Mouse (Mus musculus) macrophage (primary cell): ENCODE results near the gene Pde4b. TPM values are rescaled to one million over a fixed set of nuclear protein-coding genes. Genes with fewer than 3 reads are reported as not detected.

Experiments
- H3K27ac ChIP-seq: fragments of 350-480 bp; formaldehyde crosslinking; 2 replicates; pipeline ENCODE4 v1.9.0; 2021
- H3K36me3 ChIP-seq: fragments of 350-480 bp; formaldehyde crosslinking; 2 replicates; pipeline ENCODE4 v1.9.0; 2021; ENCODE audit errors: inconsistent target
- H3K4me3 ChIP-seq: fragments of 350-480 bp; formaldehyde crosslinking; 2 replicates; pipeline ENCODE4 v1.9.0; 2021; ENCODE audit errors: inconsistent target
- H3K79me2 ChIP-seq: fragments of 350-480 bp; formaldehyde crosslinking; 2 replicates; pipeline ENCODE4 v1.9.0; 2021; ENCODE audit errors: inconsistent target
- WGBS: methylation state at CpG from one replicate; pipeline ENCODE4 v1.1.7; 2026; ENCODE audit warnings: inconsistent platforms; ENCODE audit not compliant: missing documents; 5-methylcytosine and 5-hydroxymethylcytosine counted together
- polyA plus RNA-seq: library from polyadenylated mRNA; stranded (reverse); fragments of 250-400 nt; gene quantifications from 3 replicates; pipeline ENCODE4 v1.2.4, GENCODE M21; 2018; ENCODE audit warnings: inconsistent platforms

Gene Pde4b
- polyA plus RNA-seq, 1 experiment from 2014 or later, result 9.6 TPM

DNA sequence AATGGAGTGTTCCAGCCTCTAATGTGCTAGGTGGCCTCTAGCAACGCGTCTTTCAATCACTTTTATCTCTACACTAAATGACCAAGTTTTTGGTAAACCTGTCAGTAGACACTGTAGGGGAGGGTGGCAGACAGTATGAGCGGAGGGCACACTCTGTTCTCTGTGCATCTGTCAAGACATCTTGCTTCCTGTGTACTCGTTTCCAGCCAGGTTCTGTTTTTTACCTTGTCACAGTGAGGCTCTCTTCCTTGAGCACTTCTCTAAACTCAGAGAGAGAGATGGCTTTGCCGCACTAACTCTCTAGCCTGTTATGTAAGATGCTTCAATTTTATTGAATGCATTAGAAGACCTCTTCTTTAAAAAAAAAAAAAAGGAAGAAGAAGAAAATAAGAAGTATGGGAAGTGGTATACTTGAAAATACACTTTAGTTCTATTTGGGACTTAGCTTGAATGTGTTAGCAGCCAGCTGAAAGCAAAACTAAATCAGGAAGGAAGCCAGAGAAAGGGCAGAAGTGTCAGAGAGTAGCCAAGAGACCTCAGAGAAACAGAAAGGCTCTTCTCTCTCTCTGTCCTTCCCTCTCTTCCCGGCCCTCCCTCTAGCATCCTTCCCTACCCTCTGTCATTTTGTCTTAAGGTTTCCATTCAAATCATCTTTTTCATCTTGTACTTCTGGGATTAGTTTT lies 202.8 kb downstream of the Pde4b start:
- Histone ChIP-seq H3K4me3 (no peak overlapping the region), H3K27ac (no peak overlapping the region), H3K79me2 (no peaks in the 10 kb centered on the region), H3K36me3 (no peaks in the 10 kb centered on the region)
- 35% methylated on average over 5 of the region's 6 CpGs for WGBS

- H3K36me3 ChIP-seq, result no peaks in the 10 kb centered on the region
- no peak overlapping the region for H3K4me3 ChIP-seq
- H3K27ac ChIP-seq, result no peak overlapping the region
- no peaks in the 10 kb centered on the region for H3K79me2 ChIP-seq
Observed at GRCm38 (mm10) chr4:102297558-102297957, 210.2 kb downstream of the Pde4b start.

GRCm38 (mm10) chr4:102302568-102302967 lies 215.2 kb downstream of the Pde4b start:
- Histone ChIP-seq H3K36me3 (no peaks in the 10 kb centered on the region), H3K79me2 (no peaks in the 10 kb centered on the region), H3K4me3 (no peak overlapping the region), H3K27ac (no peak overlapping the region)
- 79% methylated on average over 4 of the region's 4 CpGs for WGBS

GRCm38 (mm10) chr4:102307661-102308297 lies 220.4 kb downstream of the Pde4b start:
- H3K79me2 ChIP-seq, result no peaks in the 10 kb centered on the region
- H3K4me3 ChIP-seq, result no peak overlapping the region
- no peak overlapping the region for H3K27ac ChIP-seq
- 38% methylated on average over 4 of the region's 4 CpGs for WGBS
- no peaks in the 10 kb centered on the region for H3K36me3 ChIP-seq

DNA sequence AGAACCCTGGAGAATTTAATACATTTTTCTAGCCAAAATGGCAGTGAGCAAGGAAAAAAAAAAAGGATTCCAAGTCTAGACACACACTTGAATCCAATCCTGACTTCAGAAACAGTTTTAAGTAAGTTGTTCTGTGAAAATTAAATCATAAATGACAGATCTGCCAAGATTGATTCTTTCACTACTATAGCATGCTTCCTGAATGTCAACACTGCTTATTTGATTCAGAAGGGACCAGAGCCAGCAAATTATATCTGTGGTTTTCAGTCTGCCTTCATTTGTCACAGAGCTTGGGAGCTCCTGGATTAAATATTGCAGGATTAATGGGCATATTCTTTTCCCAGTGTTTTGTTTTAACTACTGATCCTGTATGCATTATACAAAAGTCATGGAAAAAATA lies 223.3 kb downstream of the Pde4b start:
- no peak overlapping the region for H3K4me3 ChIP-seq
- H3K79me2 ChIP-seq, result no peaks in the 10 kb centered on the region
- no peak overlapping the region for H3K27ac ChIP-seq
- no peaks in the 10 kb centered on the region for H3K36me3 ChIP-seq

DNA sequence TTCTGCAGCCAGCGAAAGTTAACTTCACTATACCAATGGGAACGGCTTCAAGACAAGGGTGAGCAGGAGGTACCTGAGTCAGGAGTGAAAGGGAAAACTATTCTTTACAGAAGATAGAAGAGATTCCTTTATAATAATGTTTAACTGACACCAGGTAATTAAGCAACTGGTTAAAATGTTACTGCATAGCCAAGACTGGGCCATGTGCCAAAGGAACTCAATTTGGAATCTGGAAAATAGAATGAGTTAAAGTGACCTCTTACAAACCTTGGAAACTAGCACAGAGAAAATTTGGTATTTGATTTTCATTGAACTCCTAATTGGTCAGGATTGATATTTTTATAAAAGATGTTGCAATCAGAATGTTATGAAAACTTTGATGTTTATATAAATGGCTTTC lies 228.7 kb downstream of the Pde4b start:
- no peak overlapping the region for H3K27ac ChIP-seq
- WGBS, result 100% methylated on average over 2 of the region's 2 CpGs
- H3K4me3 ChIP-seq, result no peak overlapping the region
- no peaks in the 10 kb centered on the region for H3K79me2 ChIP-seq
- H3K36me3 ChIP-seq, result no peaks in the 10 kb centered on the region

DNA sequence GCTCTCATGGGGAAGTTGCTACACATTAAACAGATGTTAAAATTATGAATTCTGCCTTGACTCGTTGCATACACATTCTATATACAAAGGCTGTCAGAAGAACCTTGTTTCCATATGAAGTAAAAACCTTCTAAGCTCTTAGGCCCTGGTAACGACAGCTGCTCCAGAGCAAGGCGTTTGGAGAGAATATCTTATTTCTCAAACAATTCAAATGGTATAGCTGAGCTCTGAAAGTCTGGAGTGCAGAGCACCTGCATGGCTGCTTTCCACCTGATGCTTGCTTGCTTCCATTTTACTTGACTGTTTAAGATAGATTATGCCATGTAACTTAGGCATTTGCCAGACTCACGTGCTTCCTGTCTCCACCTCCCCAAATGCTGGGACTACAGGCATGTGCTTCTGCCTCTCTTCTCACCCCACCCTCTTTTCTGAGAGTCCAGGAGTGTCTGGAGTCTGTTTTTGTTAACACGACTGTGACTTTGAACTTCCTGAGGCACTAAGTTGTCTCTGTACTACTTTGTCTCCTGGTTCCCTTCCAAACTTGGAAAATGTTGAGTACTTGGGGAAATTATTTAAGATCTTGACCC lies 229.4 kb downstream of the Pde4b start:
- Histone ChIP-seq H3K4me3 (no peak overlapping the region), H3K79me2 (no peaks in the 10 kb centered on the region), H3K36me3 (no peaks in the 10 kb centered on the region), H3K27ac (no peak overlapping the region)
- WGBS, result 71% methylated on average over 5 of the region's 5 CpGs

- 87% methylated on average over 6 of the region's 6 CpGs for WGBS
- H3K27ac ChIP-seq, result no peak overlapping the region
- H3K79me2 ChIP-seq, result no peaks in the 10 kb centered on the region
- H3K36me3 ChIP-seq, result no peaks in the 10 kb centered on the region
- no peak overlapping the region for H3K4me3 ChIP-seq
Observed at GRCm38 (mm10) chr4:102318596-102318995, 231.3 kb downstream of the Pde4b start.

DNA sequence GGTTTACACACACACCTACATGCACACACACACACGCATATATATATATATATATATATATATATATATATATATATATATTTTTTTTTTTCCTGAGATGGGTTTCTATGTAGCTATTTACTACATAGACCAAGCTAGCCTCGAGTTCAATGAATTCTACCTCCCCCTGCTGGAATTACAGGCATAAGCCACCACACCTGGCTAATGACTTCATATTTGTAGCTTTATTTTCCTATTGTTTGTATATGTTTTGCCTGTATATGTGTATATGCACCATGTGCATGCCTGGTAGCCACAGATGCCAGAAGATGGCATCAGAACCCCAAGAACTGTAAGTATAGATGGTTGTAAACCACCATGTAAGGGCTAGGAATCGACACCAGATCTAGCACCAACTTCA lies 234.0 kb downstream of the Pde4b start:
- no peaks in the 10 kb centered on the region for H3K79me2 ChIP-seq
- WGBS, result 92% methylated on average over 1 of the region's 3 CpGs
- no peak overlapping the region for H3K4me3 ChIP-seq
- no peak overlapping the region for H3K27ac ChIP-seq
- H3K36me3 ChIP-seq, result no peaks in the 10 kb centered on the region

- no peaks in the 10 kb centered on the region for H3K36me3 ChIP-seq
- no peak overlapping the region for H3K4me3 ChIP-seq
- no peak overlapping the region for H3K27ac ChIP-seq
- no peaks in the 10 kb centered on the region for H3K79me2 ChIP-seq
- WGBS, result 95% methylated on average over 2 of the region's 2 CpGs
Observed at GRCm38 (mm10) chr4:102332386-102332785, 245.0 kb downstream of the Pde4b start.

DNA sequence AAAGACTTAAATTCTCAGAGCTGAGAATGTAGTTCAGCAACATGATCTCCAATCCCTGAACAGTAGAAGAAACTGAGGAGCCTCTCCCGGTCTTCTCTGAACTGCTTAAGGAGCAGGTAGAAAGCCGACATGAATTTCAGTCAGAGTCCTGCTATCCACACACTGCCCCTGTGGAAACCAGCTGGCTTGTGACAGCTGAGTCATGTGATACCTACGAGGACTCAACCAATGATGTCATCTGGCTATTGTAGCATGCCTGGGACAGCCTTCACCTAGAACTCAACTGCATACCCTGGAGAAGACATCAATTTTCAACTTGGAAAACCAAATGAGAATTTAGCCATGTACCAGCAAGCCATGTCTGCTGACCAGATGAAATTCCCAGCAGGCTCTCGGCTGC lies 245.5 kb downstream of the Pde4b start:
- 76% methylated on average over 4 of the region's 4 CpGs for WGBS
- Histone ChIP-seq H3K36me3 (no peaks in the 10 kb centered on the region), H3K4me3 (no peak overlapping the region), H3K27ac (no peak overlapping the region), H3K79me2 (no peaks in the 10 kb centered on the region)

- H3K4me3 ChIP-seq, result no peak overlapping the region
- no peak overlapping the region for H3K27ac ChIP-seq
- no peaks in the 10 kb centered on the region for H3K36me3 ChIP-seq
- 95% methylated on average over 4 of the region's 4 CpGs for WGBS
- no peaks in the 10 kb centered on the region for H3K79me2 ChIP-seq
Observed at GRCm38 (mm10) chr4:102346911-102347492, 259.7 kb downstream of the Pde4b start.

DNA sequence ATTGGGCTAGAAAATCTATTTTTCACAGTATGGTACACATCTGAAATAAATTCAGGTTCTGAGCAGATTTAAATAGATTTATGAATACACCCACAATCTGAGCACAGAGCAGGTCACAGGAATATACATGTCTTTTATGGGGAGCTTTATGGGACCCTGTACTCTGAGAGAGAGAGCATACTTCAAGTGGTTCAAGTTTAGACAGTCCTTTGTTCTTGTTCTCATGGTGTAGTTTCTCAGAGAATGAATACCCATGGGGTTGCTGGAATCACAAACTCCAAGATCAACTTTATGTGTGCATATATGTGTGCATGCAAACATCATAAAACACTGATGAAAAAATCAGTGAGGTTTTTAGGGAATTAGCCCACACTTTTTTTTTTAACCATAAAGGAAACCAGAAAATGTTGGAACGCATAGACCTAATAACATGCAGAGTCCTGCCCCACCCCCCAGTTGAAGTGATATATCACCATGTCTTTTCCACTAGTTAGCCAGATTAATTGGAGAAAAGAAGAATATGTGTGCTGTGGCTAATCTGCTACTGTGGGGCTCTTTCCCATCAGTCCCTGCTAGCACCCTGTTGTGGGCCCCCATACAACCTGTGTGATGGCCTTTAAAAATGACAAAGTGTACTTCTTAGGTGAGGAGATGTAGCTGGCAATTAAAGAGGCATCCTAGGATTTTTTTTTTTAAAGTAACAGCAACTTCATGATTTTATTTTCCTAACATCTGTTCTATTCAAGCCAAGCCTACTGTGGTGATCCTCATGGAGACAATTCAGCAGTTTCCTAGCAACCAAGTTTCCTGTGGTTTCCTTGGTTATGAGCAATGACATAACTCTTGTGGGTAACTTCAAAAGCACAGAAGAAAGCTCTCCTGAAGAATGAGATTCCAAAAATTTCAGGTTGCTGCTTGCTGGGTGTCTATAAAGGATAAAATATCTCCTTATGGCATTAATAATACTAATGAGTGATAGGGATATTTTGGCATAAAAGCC lies 264.4 kb downstream of the Pde4b start:
- no peak overlapping the region for H3K4me3 ChIP-seq
- WGBS, result 83% methylated on average over 1 of the region's 1 CpGs
- no peak overlapping the region for H3K27ac ChIP-seq
- H3K36me3 ChIP-seq, result no peaks in the 10 kb centered on the region
- H3K79me2 ChIP-seq, result no peaks in the 10 kb centered on the region

GRCm38 (mm10) chr4:102353641-102354403 lies 266.5 kb downstream of the Pde4b start:
- WGBS, result 97% methylated on average over 3 of the region's 3 CpGs
- H3K4me3 ChIP-seq, result no peak overlapping the region
- H3K27ac ChIP-seq, result no peak overlapping the region
- H3K79me2 ChIP-seq, result no peaks in the 10 kb centered on the region
- no peaks in the 10 kb centered on the region for H3K36me3 ChIP-seq
